Mouse (Mus musculus): ENCODE results near the gene Adap1. TPM values are rescaled to one million over a fixed set of nuclear protein-coding genes. Genes with fewer than 3 reads are reported as not detected.

The Adap1 gene
- polyA plus RNA-seq, 1 experiment from 2014 or later: 5.7 TPM

- Histone ChIP-seq H3K27me3 (replicated peaks; ENCODE audit: control insufficient read depth, insufficient read depth, low read length) (no peaks in the 10 kb centered on the region), H3K27ac (replicated peaks; ENCODE audit: low read depth, low read length) (no peak overlapping the region), H3K36me3 (ENCODE audit: control insufficient read depth, insufficient read depth, low read length) (peaks cover 23% of the 10 kb centered on the region), H3K4me3 (ENCODE audit: low read depth, low read length) (no peak overlapping the region), H3K4me1 (ENCODE audit: control insufficient read depth, insufficient read depth, low read length) (no peaks in the 10 kb centered on the region), H3K9me3 (ENCODE audit: control insufficient read depth, low read length) (no peaks in the 10 kb centered on the region), H3K9ac (ENCODE audit: low read depth, low read length) (no peak overlapping the region), H3K4me2 (ENCODE audit: low read depth, low read length) (no peak overlapping the region)
- WGBS: 67% methylated on average over 16 of the region's 16 CpGs
- DNase-seq (ENCODE audit: low spot score) (no peak), ATAC-seq (ENCODE audit: low read depth) (no peak)
These were observed 8.0 kb upstream of the Adap1 start for GRCm38 (mm10) chr5:139333301-139334013.

- WGBS: 79% methylated on average over 8 of the region's 8 CpGs
These were observed 7.3 kb upstream of the Adap1 start for GRCm38 (mm10) chr5:139332590-139333272.

GRCm38 (mm10) chr5:139331742-139332141 lies 6.3 kb upstream of the Adap1 start:
- H3K36me3 ChIP-seq (ENCODE audit: control insufficient read depth, insufficient read depth, low read length): peaks cover 6% of the 10 kb centered on the region
- WGBS: 14% methylated on average over 8 of the region's 8 CpGs
- no peak overlapping the region for H3K4me3 ChIP-seq (ENCODE audit: low read depth, low read length)
- H3K9ac ChIP-seq (ENCODE audit: low read depth, low read length): no peak overlapping the region
- peak; percentile 15 for ATAC-seq (ENCODE audit: low read depth)
- no peaks in the 10 kb centered on the region for H3K9me3 ChIP-seq (ENCODE audit: control insufficient read depth, low read length)
- no peak overlapping the region for H3K27ac ChIP-seq (replicated peaks; ENCODE audit: low read depth, low read length)
- no peak overlapping the region for H3K4me2 ChIP-seq (ENCODE audit: low read depth, low read length)
- no peaks in the 10 kb centered on the region for H3K4me1 ChIP-seq (ENCODE audit: control insufficient read depth, insufficient read depth, low read length)
- H3K27me3 ChIP-seq (replicated peaks; ENCODE audit: control insufficient read depth, insufficient read depth, low read length): no peaks in the 10 kb centered on the region
- DNase-seq (ENCODE audit: low spot score): peak; percentile 72

More at GRCm38 (mm10) chr5:139332590-139333272, 7.3 kb upstream of the Adap1 start:
- Histone ChIP-seq H3K4me2 (ENCODE audit: low read depth, low read length) (no peak overlapping the region), H3K9ac (ENCODE audit: low read depth, low read length) (no peak overlapping the region), H3K4me3 (ENCODE audit: low read depth, low read length) (no peak overlapping the region), H3K27ac (replicated peaks; ENCODE audit: low read depth, low read length) (no peak overlapping the region), H3K27me3 (replicated peaks; ENCODE audit: control insufficient read depth, insufficient read depth, low read length) (no peaks in the 10 kb centered on the region), H3K9me3 (ENCODE audit: control insufficient read depth, low read length) (no peaks in the 10 kb centered on the region), H3K36me3 (ENCODE audit: control insufficient read depth, insufficient read depth, low read length) (peaks cover 16% of the 10 kb centered on the region), H3K4me1 (ENCODE audit: control insufficient read depth, insufficient read depth, low read length) (no peaks in the 10 kb centered on the region)
- DNase-seq (ENCODE audit: low spot score) (no peak), ATAC-seq (ENCODE audit: low read depth) (peak; percentile 15)

- 67% methylated on average over 7 of the region's 7 CpGs for WGBS
- no peaks in the 10 kb centered on the region for H3K4me1 ChIP-seq (ENCODE audit: control insufficient read depth, insufficient read depth, low read length)
These were observed 5.3 kb upstream of the Adap1 start for GRCm38 (mm10) chr5:139330766-139331165.

GRCm38 (mm10) chr5:139327634-139328020 lies 2.2 kb upstream of the Adap1 start:
- Histone ChIP-seq H3K4me1 (ENCODE audit: control insufficient read depth, insufficient read depth, low read length) (no peaks in the 10 kb centered on the region), H3K36me3 (ENCODE audit: control insufficient read depth, insufficient read depth, low read length) (no peaks in the 10 kb centered on the region), H3K27me3 (replicated peaks; ENCODE audit: control insufficient read depth, insufficient read depth, low read length) (peaks cover 34% of the 10 kb centered on the region), H3K9ac (ENCODE audit: low read depth, low read length) (no peak overlapping the region), H3K9me3 (ENCODE audit: control insufficient read depth, low read length) (no peaks in the 10 kb centered on the region), H3K4me3 (ENCODE audit: low read depth, low read length) (no peak overlapping the region), H3K4me2 (ENCODE audit: low read depth, low read length) (no peak overlapping the region), H3K27ac (replicated peaks; ENCODE audit: low read depth, low read length) (no peak overlapping the region)
- DNase-seq (ENCODE audit: low spot score): no peak
- no peak for ATAC-seq (ENCODE audit: low read depth)
- WGBS: 71% methylated on average over 7 of the region's 7 CpGs

More at GRCm38 (mm10) chr5:139330766-139331165, 5.3 kb upstream of the Adap1 start:
- H3K27me3 ChIP-seq (replicated peaks; ENCODE audit: control insufficient read depth, insufficient read depth, low read length): peaks cover 8% of the 10 kb centered on the region
- H3K27ac ChIP-seq (replicated peaks; ENCODE audit: low read depth, low read length): no peak overlapping the region
- H3K36me3 ChIP-seq (ENCODE audit: control insufficient read depth, insufficient read depth, low read length): no peaks in the 10 kb centered on the region
- ATAC-seq (ENCODE audit: low read depth) (no peak), DNase-seq (ENCODE audit: low spot score) (no peak)
- no peak overlapping the region for H3K9ac ChIP-seq (ENCODE audit: low read depth, low read length)
- H3K9me3 ChIP-seq (ENCODE audit: control insufficient read depth, low read length): no peaks in the 10 kb centered on the region
- H3K4me2 ChIP-seq (ENCODE audit: low read depth, low read length): no peak overlapping the region
- H3K4me3 ChIP-seq (ENCODE audit: low read depth, low read length): no peak overlapping the region

GRCm38 (mm10) chr5:139326986-139327633 lies 1.7 kb upstream of the Adap1 start:
- Histone ChIP-seq H3K4me2 (ENCODE audit: low read depth, low read length) (no peak overlapping the region), H3K27me3 (replicated peaks; ENCODE audit: control insufficient read depth, insufficient read depth, low read length) (peaks cover 34% of the 10 kb centered on the region), H3K4me1 (ENCODE audit: control insufficient read depth, insufficient read depth, low read length) (no peaks in the 10 kb centered on the region), H3K4me3 (ENCODE audit: low read depth, low read length) (no peak overlapping the region), H3K9ac (ENCODE audit: low read depth, low read length) (no peak overlapping the region), H3K9me3 (ENCODE audit: control insufficient read depth, low read length) (no peaks in the 10 kb centered on the region), H3K27ac (replicated peaks; ENCODE audit: low read depth, low read length) (no peak overlapping the region), H3K36me3 (ENCODE audit: control insufficient read depth, insufficient read depth, low read length) (no peaks in the 10 kb centered on the region)
- 69% methylated on average over 7 of the region's 7 CpGs for whole genome bisulfite sequencing
- DNase-seq (ENCODE audit: low spot score): no peak
- no peak for ATAC-seq (ENCODE audit: low read depth)

- no peak for ATAC-seq (ENCODE audit: low read depth)
- Histone ChIP-seq H3K4me3 (ENCODE audit: low read depth, low read length) (no peak overlapping the region), H3K27me3 (replicated peaks; ENCODE audit: control insufficient read depth, insufficient read depth, low read length) (peaks cover 34% of the 10 kb centered on the region), H3K4me2 (ENCODE audit: low read depth, low read length) (no peak overlapping the region), H3K27ac (replicated peaks; ENCODE audit: low read depth, low read length) (no peak overlapping the region), H3K9me3 (ENCODE audit: control insufficient read depth, low read length) (no peaks in the 10 kb centered on the region), H3K4me1 (ENCODE audit: control insufficient read depth, insufficient read depth, low read length) (no peaks in the 10 kb centered on the region), H3K36me3 (ENCODE audit: control insufficient read depth, insufficient read depth, low read length) (no peaks in the 10 kb centered on the region), H3K9ac (ENCODE audit: low read depth, low read length) (no peak overlapping the region)
- WGBS: 70% methylated on average over 13 of the region's 13 CpGs
- DNase-seq (ENCODE audit: low spot score): no peak
These were observed 782 bp upstream of the Adap1 start for GRCm38 (mm10) chr5:139326111-139326696.

- Histone ChIP-seq H3K9ac (ENCODE audit: low read depth, low read length) (peak overlapping the region; percentile 72), H3K27me3 (replicated peaks; ENCODE audit: control insufficient read depth, insufficient read depth, low read length) (peaks cover 34% of the 10 kb centered on the region), H3K9me3 (ENCODE audit: control insufficient read depth, low read length) (no peaks in the 10 kb centered on the region), H3K27ac (replicated peaks; ENCODE audit: low read depth, low read length) (no peak overlapping the region), H3K4me1 (ENCODE audit: control insufficient read depth, insufficient read depth, low read length) (no peaks in the 10 kb centered on the region), H3K36me3 (ENCODE audit: control insufficient read depth, insufficient read depth, low read length) (no peaks in the 10 kb centered on the region), H3K4me3 (ENCODE audit: low read depth, low read length) (peak overlapping the region; percentile 58), H3K4me2 (ENCODE audit: low read depth, low read length) (peak overlapping the region; percentile 94)
- ATAC-seq (ENCODE audit: low read depth): peak; percentile 20; the same call in 1 of the 2 replicates
- WGBS: 3% methylated on average over 20 of the region's 62 CpGs
- DNase-seq (ENCODE audit: low spot score): no peak
These were observed 579 bp downstream of the Adap1 start for GRCm38 (mm10) chr5:139324691-139325394.
